Mouse (Mus musculus) G1E (cell line): ENCODE data around the gene Sh3rf3. TPM values are rescaled to one million over a fixed set of nuclear protein-coding genes. Genes with fewer than 3 reads are reported as not detected.

Experiments used
- ATAC-seq: 2 replicates; pipeline ENCODE4 v1.8.0; 2016; ENCODE audit warnings: mild to moderate bottlenecking; ENCODE audit not compliant: insufficient number of reproducible peaks, poor library complexity, low FRiP score, severe bottlenecking; ENCODE audit errors: extremely low read depth
- DNase-seq: peaks from one replicate; pipeline ENCODE4 v3.0.0; 2012; ENCODE audit warnings: low spot score
- H3K27me3 ChIP-seq: 2 replicates; pipeline ENCODE4 v1.6.1; 2012; ENCODE audit warnings: mild to moderate bottlenecking, low read length, inconsistent platforms; ENCODE audit not compliant: insufficient read depth
- H3K36me3 ChIP-seq: replicated peaks from 2 replicates; pipeline ENCODE3; 2012; ENCODE audit warnings: mild to moderate bottlenecking, inconsistent platforms
- H3K4me1 ChIP-seq: 2 replicates; pipeline ENCODE4 v1.6.1; 2012; ENCODE audit warnings: low read depth, low read length, inconsistent platforms, mixed read lengths; ENCODE audit not compliant: insufficient read depth
- H3K4me3 ChIP-seq: 2 replicates; pipeline ENCODE4 v1.5.1; 2012; ENCODE audit warnings: low read depth, mild to moderate bottlenecking, inconsistent platforms, low read length, moderate library complexity, mixed read lengths
- H3K9me3 ChIP-seq: replicated peaks from 2 replicates; pipeline ENCODE4 v1.6.1; 2012; ENCODE audit warnings: inconsistent platforms
- CTCF ChIP-seq: IDR thresholded peaks from 2 replicates; pipeline ENCODE4 v1.5.1; 2012; ENCODE audit warnings: low read depth, low read length, inconsistent platforms, mixed read lengths
- GATA1 ChIP-seq: IDR thresholded peaks from 2 replicates; pipeline ENCODE4 v1.6.1; 2012; ENCODE audit warnings: borderline replicate concordance, low read length, inconsistent platforms, mixed read lengths
- GATA2 ChIP-seq: IDR thresholded peaks from 2 replicates; pipeline ENCODE4 v1.6.1; 2012; ENCODE audit warnings: low read depth, low read length, inconsistent platforms, borderline replicate concordance
- POLR2AphosphoS5 ChIP-seq: IDR thresholded peaks from 2 replicates; pipeline ENCODE4 v1.6.1; 2012; ENCODE audit warnings: low read depth, low read length, inconsistent platforms; ENCODE audit not compliant: insufficient replicate concordance
- TAL1 ChIP-seq: conservative IDR thresholded peaks from 2 replicates; pipeline ENCODE4 v1.6.1; 2012; ENCODE audit warnings: low read depth, low read length, inconsistent platforms, mixed read lengths
- polyA plus RNA-seq: library from polyadenylated mRNA; stranded (reverse); fragments of >175 nt; gene quantifications from 2 replicates; pipeline ENCODE4 v1.2.3, GENCODE M21; 2012
- total RNA-seq, 2 experiments: library from RNA; stranded (forward) in 1 of 2; stranded (reverse) in 1 of 2; fragments of 200-1000 nt in 1 of 2; fragments of >200 nt in 1 of 2; fragmentation: Nextera tagmentation in 1 of 2; gene quantifications; 2 replicates each; pipeline ENCODE4 v1.2.3; 2014 to 2017

The Sh3rf3 gene
- total and polyA plus RNA-seq, 3 experiments = 0.22 TPM; not detected in 2

DNA sequence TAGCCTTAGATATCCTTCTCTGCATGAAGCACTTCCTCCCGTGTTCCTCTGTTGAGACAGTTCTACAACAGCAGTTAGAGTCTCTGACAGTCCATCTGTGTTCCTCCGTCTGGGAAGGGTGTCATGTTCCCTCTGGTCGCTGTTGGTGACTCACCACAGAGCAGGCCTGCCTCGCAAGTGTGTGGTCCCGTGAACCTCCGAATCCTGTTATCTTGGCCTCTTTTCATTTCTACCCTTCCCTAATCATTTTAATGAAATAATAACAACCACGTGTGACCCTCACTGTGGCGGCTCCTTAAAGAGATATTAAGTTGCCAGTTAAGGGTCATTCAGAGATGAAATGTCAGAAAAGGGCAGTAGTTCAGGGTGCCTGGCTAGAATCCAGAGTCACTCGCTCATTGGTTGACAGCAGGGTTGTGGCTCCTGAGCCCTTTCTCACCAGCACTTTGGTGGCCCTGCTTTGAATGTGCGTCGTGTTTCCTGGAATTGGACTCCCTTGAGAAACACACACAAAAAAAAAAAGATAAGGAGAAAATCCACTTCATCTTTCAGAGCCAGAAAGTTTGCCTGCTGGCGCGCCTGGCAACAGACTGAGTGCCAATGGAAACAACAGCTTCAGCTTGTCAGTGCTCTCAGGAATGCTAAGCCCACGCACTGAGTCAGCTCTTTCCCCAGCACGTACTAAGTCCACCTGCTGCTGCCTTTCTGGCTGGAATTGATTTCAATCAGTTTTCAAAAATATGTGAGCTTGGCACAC lies 301.6 kb downstream of the Sh3rf3 start:
- DNase-seq = no peak
- no peaks in the 10 kb centered on the region for H3K36me3 ChIP-seq

GRCm38 (mm10) chr10:59115691-59116090 lies 302.5 kb downstream of the Sh3rf3 start:
- TF ChIP-seq POLR2AphosphoS5 (no peak), CTCF (no peak), TAL1 (no peak), GATA2 (no peak), GATA1 (no peak)
- H3K4me3 ChIP-seq = no peak overlapping the region
- H3K9me3 ChIP-seq = no peaks in the 10 kb centered on the region
- no peaks in the 10 kb centered on the region for H3K36me3 ChIP-seq
- no peaks in the 10 kb centered on the region for H3K27me3 ChIP-seq
- DNase-seq (no peak), ATAC-seq (no peak)
- no peaks in the 10 kb centered on the region for H3K4me1 ChIP-seq

More for the DNA sequence above, 301.6 kb downstream of the Sh3rf3 start:
- H3K4me1 ChIP-seq = no peaks in the 10 kb centered on the region
- no peaks in the 10 kb centered on the region for H3K9me3 ChIP-seq
- TF ChIP-seq GATA1 (no peak), TAL1 (no peak), POLR2AphosphoS5 (no peak), GATA2 (no peak), CTCF (no peak)
- no peak overlapping the region for H3K4me3 ChIP-seq
- H3K27me3 ChIP-seq = no peaks in the 10 kb centered on the region
- ATAC-seq = no peak

GRCm38 (mm10) chr10:59116331-59116730 lies 303.2 kb downstream of the Sh3rf3 start:
- no peak for TF ChIP-seq GATA1
- no peak for TF ChIP-seq GATA2
- no peak for TF ChIP-seq CTCF
- TF ChIP-seq POLR2AphosphoS5 = no peak
- TF ChIP-seq TAL1 = no peak
- Histone ChIP-seq H3K36me3 (no peaks in the 10 kb centered on the region), H3K4me3 (no peak overlapping the region), H3K27me3 (no peaks in the 10 kb centered on the region), H3K9me3 (no peaks in the 10 kb centered on the region), H3K4me1 (no peaks in the 10 kb centered on the region)
- ATAC-seq = no peak
- DNase-seq = no peak

DNA sequence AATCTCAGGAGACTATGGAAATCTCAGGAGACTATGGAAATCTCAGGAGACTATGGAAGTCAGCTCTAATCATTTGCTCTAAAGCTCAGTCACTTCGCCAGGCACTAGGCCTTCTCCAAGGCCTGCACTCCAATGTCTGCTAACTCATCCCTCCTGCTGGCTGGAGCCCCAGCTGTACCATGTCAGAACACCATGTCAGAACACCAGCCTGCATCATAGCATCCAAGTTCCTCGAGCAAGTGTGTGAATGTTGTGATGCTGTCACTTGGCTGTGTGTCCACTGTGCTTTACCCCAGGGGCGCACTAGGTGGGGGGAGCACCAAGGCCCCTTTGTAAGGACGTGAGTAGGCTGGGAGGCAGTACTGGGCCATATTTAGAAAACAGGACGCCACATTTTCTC lies 304.4 kb downstream of the Sh3rf3 start:
- H3K4me3 ChIP-seq = no peak overlapping the region
- no peaks in the 10 kb centered on the region for H3K27me3 ChIP-seq
- no peaks in the 10 kb centered on the region for H3K4me1 ChIP-seq
- no peak for DNase-seq
- no peaks in the 10 kb centered on the region for H3K36me3 ChIP-seq
- TF ChIP-seq TAL1 = no peak
- no peak for TF ChIP-seq POLR2AphosphoS5
- TF ChIP-seq GATA1 = no peak
- no peak for TF ChIP-seq GATA2
- no peak for TF ChIP-seq CTCF
- H3K9me3 ChIP-seq = no peaks in the 10 kb centered on the region
- ATAC-seq = no peak

DNA sequence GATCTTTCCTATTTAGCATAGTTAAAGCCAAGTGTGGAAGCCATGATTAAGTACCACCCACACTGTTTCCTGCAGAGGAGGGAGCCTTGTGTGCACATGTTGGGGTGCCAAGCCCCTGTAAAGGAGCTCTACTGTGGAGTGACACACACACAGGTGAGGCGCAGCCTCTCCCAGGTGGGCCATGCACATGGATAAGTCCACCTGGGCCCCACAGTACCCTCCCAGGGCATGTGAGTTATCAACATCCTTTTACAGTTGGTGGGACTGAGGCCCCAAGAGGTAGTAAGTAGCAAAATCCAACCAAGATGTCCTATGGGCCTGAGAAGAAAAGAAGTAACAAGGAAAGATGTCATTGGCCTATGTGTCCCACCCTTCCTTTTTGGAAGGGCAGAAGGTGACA lies 305.8 kb downstream of the Sh3rf3 start:
- H3K4me1 ChIP-seq = no peaks in the 10 kb centered on the region
- TF ChIP-seq CTCF (no peak), POLR2AphosphoS5 (no peak), GATA1 (no peak), TAL1 (no peak), GATA2 (no peak)

DNA sequence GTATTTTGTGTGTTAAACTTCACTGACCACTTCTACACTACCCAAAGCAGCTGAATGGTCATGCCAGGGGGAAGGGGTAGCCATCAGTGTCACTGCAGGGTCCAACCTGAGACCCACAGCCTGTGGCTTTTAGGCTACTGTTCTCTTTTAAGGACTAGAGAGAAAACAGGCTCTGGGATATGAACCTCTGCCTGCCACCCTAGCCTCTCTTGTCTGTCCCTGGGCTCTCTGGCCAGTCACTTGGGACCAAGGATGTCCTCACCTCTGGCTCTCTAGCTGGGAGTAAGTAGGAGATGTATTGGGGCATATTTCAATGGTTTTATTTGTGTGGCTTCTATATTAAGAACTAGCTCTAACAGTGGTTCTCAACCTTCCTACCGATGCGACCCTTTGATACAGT lies 306.7 kb downstream of the Sh3rf3 start:
- Histone ChIP-seq H3K27me3 (no peaks in the 10 kb centered on the region), H3K4me3 (no peak overlapping the region), H3K36me3 (no peaks in the 10 kb centered on the region), H3K4me1 (no peaks in the 10 kb centered on the region), H3K9me3 (no peaks in the 10 kb centered on the region)
- DNase-seq (no peak), ATAC-seq (no peak)
- no peak for TF ChIP-seq GATA2
- no peak for TF ChIP-seq GATA1
- no peak for TF ChIP-seq TAL1
- no peak for TF ChIP-seq CTCF
- no peak for TF ChIP-seq POLR2AphosphoS5

More for the DNA sequence above, 305.8 kb downstream of the Sh3rf3 start:
- no peaks in the 10 kb centered on the region for H3K9me3 ChIP-seq
- ATAC-seq = no peak
- H3K27me3 ChIP-seq = no peaks in the 10 kb centered on the region
- no peaks in the 10 kb centered on the region for H3K36me3 ChIP-seq
- no peak overlapping the region for H3K4me3 ChIP-seq
- DNase-seq = no peak
